Mouse (Mus musculus) heart, embryonic 14.5 days (tissue): Measurements from ENCODE around the gene Nmrk1. TPM values are rescaled to one million over a fixed set of nuclear protein-coding genes. Genes with fewer than 3 reads are reported as not detected.
A peak's percentile ranks its signal among the peaks of the same experiment; 100 is the strongest.
"Not testable (repeated sequence)": the region's sequence is repeated elsewhere in the genome, so short reads cannot be mapped to it uniquely, and the experiment has no call there.

ENCODE experiments used
- ATAC-seq: fragments of 200-750 bp; cut with Nextera tagmentation; 2 replicates; pipeline ENCODE4 v1.8.0; 2017; ENCODE audit warnings: low read depth, moderate TSS enrichment; ENCODE audit not compliant: insufficient number of reproducible peaks, insufficient read depth, low FRiP score
- H3K27ac ChIP-seq, 2 experiments: fragments of 200-500 bp in 1 of 2; fragments of 300-500 bp in 1 of 2; sonication (generic) in 1 of 2; replicated peaks in 1 of 2; 2 replicates each; pipeline ENCODE4 v1.5.1; 2012 to 2014; ENCODE audit warnings: low read depth in 2 of 2, low read length in 2 of 2, control low read depth in 1 of 2, mild to moderate bottlenecking in 1 of 2, mixed read lengths in 1 of 2; ENCODE audit not compliant: control insufficient read depth in 1 of 2, insufficient read depth in 1 of 2
- H3K27me3 ChIP-seq: fragments of 300-500 bp; sonication (generic); 2 replicates; pipeline ENCODE4 v1.6.1; 2014; ENCODE audit warnings: mild to moderate bottlenecking, low read length, control low read depth; ENCODE audit not compliant: control insufficient read depth, insufficient read depth
- H3K36me3 ChIP-seq: fragments of 300-500 bp; sonication (generic); 2 replicates; pipeline ENCODE4 v1.6.1; 2014; ENCODE audit warnings: mild to moderate bottlenecking, control low read depth, low read length, mixed read lengths; ENCODE audit not compliant: control insufficient read depth, insufficient read depth
- H3K4me1 ChIP-seq, 2 experiments: fragments of 200-500 bp in 1 of 2; fragments of 300-500 bp in 1 of 2; sonication (generic) in 1 of 2; 2 replicates each; pipeline ENCODE4 v1.6.1; 2012 to 2014; ENCODE audit warnings: low read length in 2 of 2, control low read depth in 1 of 2, mixed read lengths in 1 of 2; ENCODE audit not compliant: control insufficient read depth in 2 of 2, insufficient read depth in 2 of 2
- H3K4me2 ChIP-seq: fragments of 300-500 bp; sonication (generic); 2 replicates; pipeline ENCODE4 v1.6.1; 2014; ENCODE audit warnings: mild to moderate bottlenecking, low read length
- H3K4me3 ChIP-seq, 2 experiments: fragments of 200-500 bp in 1 of 2; fragments of 300-500 bp in 1 of 2; sonication (generic) in 1 of 2; 2 replicates each; pipeline ENCODE4 v1.5.1; 2012 to 2014; ENCODE audit warnings: low read length in 2 of 2, mild to moderate bottlenecking in 2 of 2, control low read depth in 1 of 2, low read depth in 1 of 2, moderate library complexity in 1 of 2; ENCODE audit not compliant: control insufficient read depth in 1 of 2, insufficient read depth in 1 of 2
- H3K9ac ChIP-seq: fragments of 300-500 bp; sonication (generic); 2 replicates; pipeline ENCODE4 v1.6.1; 2014; ENCODE audit warnings: mild to moderate bottlenecking, low read length
- H3K9me3 ChIP-seq: fragments of 300-500 bp; sonication (generic); 2 replicates; pipeline ENCODE4 v1.6.1; 2016; ENCODE audit warnings: low read length, control low read depth; ENCODE audit not compliant: control insufficient read depth
- WGBS: fragments of 180-500 bp; shearing (Covaris S2); extraction: QIAGEN DNeasy Blood & Tissue Kit; methylation state at CpG from one replicate; pipeline ENCODE4 v1.1.7; 2014; 5-methylcytosine and 5-hydroxymethylcytosine counted together
- polyA plus RNA-seq: library from polyadenylated mRNA; unstranded; fragments of >200 nt; fragmentation: Nextera tagmentation; extraction: Ambion mirVana; gene quantifications from 2 replicates; pipeline ENCODE4 v1.2.1, GENCODE M21; 2014

Gene Nmrk1
- polyA plus RNA-seq = 7.6 and 10.7 TPM in 2 replicates

GRCm38 (mm10) chr19:18631644-18632219 lies at the start of gene Nmrk1, which contains the start of gene Ostf1:
Gene Nmrk1 (plus strand): TSS chr19:18631950.
Gene Ostf1 (minus strand): TSS chr19:18631823.
- Histone ChIP-seq H3K27ac (peak within 1 kb of the TSS; percentile 89), H3K9ac (peak within 1 kb of the TSS; percentile 86), H3K4me3 (peak within 1 kb of the TSS; percentile 87 to 89), H3K4me2 (peak within 1 kb of the TSS; percentile 67), H3K36me3 (no peaks in the 10 kb centered on the region), H3K27me3 (no peaks in the 10 kb centered on the region), H3K4me1 (peaks cover 2 to 10% of the 10 kb centered on the region in 2 experiments; a peak in 3 of 4 replicates), H3K9me3 (no peaks in the 10 kb centered on the region)
- peak; percentile 97 for ATAC-seq
- WGBS = 1% methylated on average over 50 of the region's 51 CpGs

GRCm38 (mm10) chr19:18582226-18582625 lies 49.5 kb upstream of the Nmrk1 start:
- no peak for ATAC-seq
- Histone ChIP-seq H3K4me1 (peaks cover 3 to 13% of the 10 kb centered on the region in 2 experiments; a peak in 3 of 4 replicates), H3K9me3 (no peaks in the 10 kb centered on the region), H3K27me3 (no peaks in the 10 kb centered on the region), H3K36me3 (peaks cover 22% of the 10 kb centered on the region), H3K4me3 (no peak overlapping the region), H3K27ac (no peak overlapping the region), H3K4me2 (no peak overlapping the region), H3K9ac (no peak overlapping the region)
- WGBS = 91% methylated on average over 9 of the region's 9 CpGs

DNA sequence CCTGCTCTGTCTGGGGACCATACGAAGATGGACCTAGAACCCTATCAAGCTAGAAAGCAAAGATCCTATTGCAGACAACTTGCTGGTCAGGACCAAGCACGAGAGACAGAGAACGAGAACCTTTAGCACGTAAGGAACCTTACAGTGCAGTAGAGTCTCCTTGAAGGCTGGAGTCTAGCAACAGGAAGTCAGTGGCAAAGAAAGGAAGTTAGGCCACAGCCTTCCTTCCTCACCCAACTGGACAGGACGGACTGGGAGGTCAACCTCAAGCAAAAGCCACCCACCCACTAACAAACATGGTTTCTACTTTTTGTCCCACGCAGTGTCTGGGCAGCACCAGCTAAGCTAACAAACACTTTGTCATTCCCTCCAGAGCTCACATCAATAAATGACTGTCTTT lies 48.9 kb upstream of the Nmrk1 start:
- H3K36me3 ChIP-seq = peaks cover 22% of the 10 kb centered on the region
- H3K27ac ChIP-seq = no peak overlapping the region
- no peak overlapping the region for H3K4me3 ChIP-seq
- 84% methylated on average over 6 of the region's 6 CpGs for WGBS
- no peak overlapping the region for H3K4me2 ChIP-seq
- no peak overlapping the region for H3K9ac ChIP-seq
- ATAC-seq = no peak
- no peaks in the 10 kb centered on the region for H3K27me3 ChIP-seq
- peaks cover 3 to 13% of the 10 kb centered on the region in 2 experiments; a peak in 3 of 4 replicates for H3K4me1 ChIP-seq
- H3K9me3 ChIP-seq = no peaks in the 10 kb centered on the region

GRCm38 (mm10) chr19:18583706-18584105 lies 48.0 kb upstream of the Nmrk1 start:
- H3K9me3 ChIP-seq = no peaks in the 10 kb centered on the region
- ATAC-seq = no peak
- H3K27me3 ChIP-seq = no peaks in the 10 kb centered on the region
- H3K9ac ChIP-seq = no peak overlapping the region
- peaks cover 22% of the 10 kb centered on the region for H3K36me3 ChIP-seq
- H3K4me1 ChIP-seq = peaks cover 3 to 13% of the 10 kb centered on the region in 2 experiments; a peak in 3 of 4 replicates
- no peak overlapping the region for H3K4me3 ChIP-seq
- 89% methylated on average over 4 of the region's 4 CpGs for WGBS
- no peak overlapping the region for H3K4me2 ChIP-seq
- H3K27ac ChIP-seq = no peak overlapping the region

GRCm38 (mm10) chr19:18584621-18585020 lies 47.1 kb upstream of the Nmrk1 start:
- H3K36me3 ChIP-seq = peaks cover 22% of the 10 kb centered on the region
- H3K4me1 ChIP-seq = peaks cover 3 to 13% of the 10 kb centered on the region in 2 experiments; a peak in 3 of 4 replicates
- no peak overlapping the region for H3K4me2 ChIP-seq
- 88% methylated on average over 7 of the region's 7 CpGs for WGBS
- no peaks in the 10 kb centered on the region for H3K9me3 ChIP-seq
- H3K27me3 ChIP-seq = no peaks in the 10 kb centered on the region
- H3K27ac ChIP-seq = no peak overlapping the region
- no peak for ATAC-seq
- no peak overlapping the region for H3K9ac ChIP-seq
- H3K4me3 ChIP-seq = no peak overlapping the region

GRCm38 (mm10) chr19:18587118-18587517 lies 44.6 kb upstream of the Nmrk1 start:
- H3K4me2 ChIP-seq = no peak overlapping the region
- H3K4me1 ChIP-seq = peaks cover 3 to 18% of the 10 kb centered on the region in 2 experiments; a peak in 3 of 4 replicates
- WGBS = 81% methylated on average over 9 of the region's 9 CpGs
- no peaks in the 10 kb centered on the region for H3K9me3 ChIP-seq
- no peaks in the 10 kb centered on the region for H3K27me3 ChIP-seq
- peaks cover 22% of the 10 kb centered on the region for H3K36me3 ChIP-seq
- no peak overlapping the region for H3K27ac ChIP-seq
- no peak overlapping the region for H3K9ac ChIP-seq
- no peak overlapping the region for H3K4me3 ChIP-seq
- no peak for ATAC-seq

DNA sequence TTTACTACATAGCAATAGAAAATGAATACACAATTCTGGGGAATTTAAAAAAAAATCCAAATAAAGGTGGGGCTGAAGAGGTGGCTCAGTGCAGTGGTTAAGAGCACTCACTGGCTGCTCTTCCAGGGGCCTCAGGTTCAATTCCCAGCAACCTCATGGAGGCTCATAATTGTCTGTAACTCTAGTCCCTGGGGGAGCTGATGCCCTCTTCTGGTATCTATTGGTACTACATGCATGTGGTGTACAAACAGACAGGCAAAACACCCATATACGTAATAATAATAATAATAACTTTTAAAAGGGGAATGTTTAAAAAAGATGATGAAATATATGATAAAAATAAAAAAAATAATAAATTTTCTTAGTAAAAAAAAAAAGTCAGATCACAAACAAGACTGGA lies 43.5 kb upstream of the Nmrk1 start:
- Histone ChIP-seq H3K36me3 (peaks cover 16% of the 10 kb centered on the region), H3K27me3 (no peaks in the 10 kb centered on the region), H3K9ac (no peak overlapping the region), H3K27ac (no peak overlapping the region), H3K4me2 (no peak overlapping the region), H3K4me1 (peaks cover 3 to 18% of the 10 kb centered on the region in 2 experiments; a peak in 3 of 4 replicates), H3K4me3 (no peak overlapping the region), H3K9me3 (no peaks in the 10 kb centered on the region)
- WGBS = 95% methylated on average over 1 of the region's 1 CpGs
- no peak for ATAC-seq

GRCm38 (mm10) chr19:18588801-18589200 lies 42.9 kb upstream of the Nmrk1 start:
- Histone ChIP-seq H3K4me1 (peaks cover 3 to 18% of the 10 kb centered on the region in 2 experiments; a peak in 3 of 4 replicates), H3K36me3 (peaks cover 16% of the 10 kb centered on the region)
- not testable (repeated sequence) for H3K27me3 ChIP-seq, H3K9ac ChIP-seq, H3K4me3 ChIP-seq, H3K27ac ChIP-seq, ATAC-seq, H3K9me3 ChIP-seq, H3K4me2 ChIP-seq
- 95% methylated on average over 10 of the region's 10 CpGs for WGBS
